Mouse (Mus musculus) monocyte, adult 2 months (primary cell): ENCODE measurements around the gene Vmn2r80.
"Not testable (repeated sequence)": the region's sequence is repeated elsewhere in the genome, so short reads cannot be mapped to it uniquely, and the experiment has no call there.

Source experiments
- DNase-seq, 2 experiments: peaks; one replicate each; pipeline ENCODE4 v3.0.0; 2022; ENCODE audit warnings: low spot score in 2 of 2, low read depth in 1 of 2

Gene Vmn2r80

DNA sequence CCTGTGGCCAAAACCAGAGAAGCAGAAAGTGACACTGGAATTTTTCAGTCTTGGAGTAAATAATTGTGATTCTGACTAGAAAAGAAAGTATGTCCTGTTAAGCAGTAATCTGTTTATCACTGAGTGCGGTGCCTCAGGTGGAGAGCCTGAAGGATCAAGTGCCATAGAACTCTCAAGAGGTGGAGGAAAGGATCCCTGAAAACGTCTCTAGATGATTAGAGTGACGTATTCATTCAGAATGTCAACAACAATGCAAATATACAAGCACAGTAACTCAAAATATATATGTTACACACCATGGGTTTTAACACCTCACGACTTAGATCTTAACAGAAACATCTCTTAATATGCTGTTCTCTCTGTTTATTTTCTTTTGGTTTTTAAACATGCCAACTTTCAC lies at the start of gene Vmn2r80:
TSS of gene Vmn2r80 (plus strand) at position 301 of the 400 bp plus-strand sequence.
- DNase-seq = not testable (repeated sequence)

- DNase-seq = no peak
Observed at GRCm38 (mm10) chr10:79106325-79107282, 42.0 kb upstream of the Vmn2r80 start.

DNA sequence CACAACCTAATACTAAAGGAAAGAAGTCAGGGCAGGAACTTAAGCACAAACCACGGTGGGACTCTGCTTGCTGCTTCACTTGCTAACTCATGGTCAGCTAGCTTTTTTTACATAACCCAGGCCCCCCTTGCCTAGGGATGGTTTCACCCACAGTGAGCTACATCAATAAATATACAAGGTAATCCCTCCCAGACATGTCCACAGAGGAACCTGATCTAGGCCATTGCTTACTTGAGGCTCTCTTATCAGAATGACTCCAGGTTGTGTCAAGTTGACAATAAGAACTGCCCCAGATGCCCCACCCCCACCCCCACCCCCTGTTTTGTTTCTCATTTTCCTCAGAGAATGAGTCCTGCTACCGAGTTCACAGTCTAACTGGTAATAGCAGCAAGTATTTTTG lies 41.0 kb upstream of the Vmn2r80 start:
- no peak for DNase-seq

GRCm38 (mm10) chr10:79109156-79109555 lies 39.4 kb upstream of the Vmn2r80 start:
- DNase-seq = no peak

- no peak for DNase-seq
Observed at GRCm38 (mm10) chr10:79110482-79110881, 38.1 kb upstream of the Vmn2r80 start.

DNA sequence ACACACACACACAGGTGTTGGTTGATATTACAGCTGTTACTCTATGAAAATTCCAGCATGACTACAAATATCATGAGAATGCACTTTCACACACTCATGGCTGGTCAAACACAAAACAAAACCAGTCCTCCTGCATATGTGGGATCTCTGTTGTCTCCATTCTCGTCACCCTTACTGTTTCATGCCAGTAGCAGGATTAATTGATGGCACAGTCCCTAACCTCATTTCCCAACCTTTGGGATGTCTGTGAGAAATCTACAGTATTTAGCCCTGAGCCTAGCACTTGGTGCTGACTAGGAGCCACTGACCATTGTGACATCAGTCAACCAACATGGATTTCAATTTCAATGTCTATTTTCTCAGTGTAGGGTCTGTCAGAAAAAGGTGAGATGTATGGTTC lies 33.5 kb upstream of the Vmn2r80 start:
- DNase-seq = no peak

DNA sequence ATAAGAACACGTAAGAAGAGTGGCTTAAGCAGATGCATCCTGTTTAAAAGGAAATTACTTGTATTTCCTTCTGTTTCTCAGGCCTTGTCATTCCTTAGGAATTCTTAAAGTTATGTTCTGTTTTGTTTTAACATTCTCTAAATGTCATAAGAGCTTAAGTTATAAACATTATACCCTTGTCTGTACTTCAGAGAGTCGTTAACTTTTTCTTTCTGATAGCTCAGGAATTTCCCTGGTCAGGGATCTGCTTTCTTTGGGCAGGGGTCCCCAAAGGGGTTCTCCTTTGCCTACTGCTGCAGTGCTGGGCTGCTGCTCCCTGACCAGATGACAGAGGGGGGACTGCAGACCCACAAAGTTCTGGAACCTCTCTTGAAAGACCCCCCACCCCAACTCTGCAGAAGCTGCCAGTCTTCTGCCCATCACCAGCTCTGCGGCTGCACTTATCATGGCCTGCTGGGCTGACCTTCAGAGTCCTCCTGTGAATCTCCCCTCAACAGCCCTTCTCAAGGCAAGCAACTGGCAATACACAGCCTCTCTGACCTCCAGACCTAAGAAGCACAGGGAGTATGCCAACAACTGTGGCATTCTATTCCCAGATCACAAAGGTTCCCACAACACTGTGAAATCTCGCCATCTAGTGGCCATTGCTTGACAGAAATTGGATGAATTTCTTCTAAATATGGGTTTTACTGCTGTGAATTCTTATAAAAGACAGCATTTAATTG lies 32.3 kb upstream of the Vmn2r80 start:
- no peak for DNase-seq

DNA sequence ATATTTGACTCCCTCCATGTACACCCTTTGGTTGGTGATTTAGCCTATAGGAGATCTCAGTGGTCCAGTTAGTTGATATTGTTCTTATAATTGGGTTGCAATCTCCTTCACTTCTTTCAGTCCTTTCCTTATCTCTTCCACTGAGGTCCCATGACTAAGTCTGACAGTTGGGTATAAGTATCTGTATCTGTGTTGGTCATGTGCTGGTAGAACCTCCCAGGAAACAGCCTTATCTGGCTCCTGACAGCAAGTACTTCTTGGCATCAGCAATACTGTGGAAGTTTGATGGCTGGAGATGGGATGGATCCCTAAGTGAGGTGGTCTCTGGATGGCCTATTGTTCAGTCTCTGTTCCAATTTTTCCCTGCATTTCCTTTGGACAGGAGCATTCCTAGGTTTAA lies 3.0 kb downstream of the Vmn2r80 start:
- no peak for DNase-seq

- not testable (repeated sequence) for DNase-seq
Observed at GRCm38 (mm10) chr10:79199973-79200372, 51.4 kb downstream of the Vmn2r80 start.

DNA sequence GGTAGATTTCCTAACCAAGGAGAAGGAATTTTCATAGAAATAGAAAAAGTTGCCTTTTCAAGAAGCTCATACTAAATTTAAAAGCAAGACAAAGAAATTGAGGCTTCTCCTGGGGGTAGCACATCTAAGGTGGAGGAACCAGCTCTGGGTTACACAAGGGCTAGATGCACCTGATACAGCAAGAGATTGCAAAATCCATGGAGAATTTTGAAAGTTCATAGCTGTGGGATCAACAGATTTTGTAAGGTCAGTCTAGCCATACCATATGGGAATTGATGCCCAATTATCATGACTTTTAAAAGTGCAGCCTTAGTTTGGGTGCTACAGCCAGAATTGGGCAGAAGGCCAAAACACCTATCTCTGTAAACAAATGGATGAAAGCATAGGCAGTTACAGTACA lies 71.9 kb downstream of the Vmn2r80 start:
- no peak for DNase-seq

GRCm38 (mm10) chr10:79221606-79222005 lies 73.0 kb downstream of the Vmn2r80 start:
- no peak for DNase-seq

- no peak for DNase-seq
Observed at GRCm38 (mm10) chr10:79222214-79222613, 73.6 kb downstream of the Vmn2r80 start.
